Mouse (Mus musculus): ENCODE measurements at regions not wholly inside any gene's neighbourhood (a gene's known extent, or its start where the extent isn't known, plus 50 kb on each side); places are given as distances from the start of the nearest gene placed in this dataset.

- Histone ChIP-seq H3K4me3 (ENCODE audit: insufficient read depth, low read length) (no peak overlapping the region), H3K4me1 (ENCODE audit: control insufficient read depth, insufficient read depth, low read length) (no peaks in the 10 kb centered on the region), H3K27ac (ENCODE audit: insufficient read depth, low read length) (no peak overlapping the region)
- TF ChIP-seq CTCF (IDR thresholded peaks at IDR 0.05; ENCODE audit: extremely low read depth, insufficient read depth, low read length) (no peak), POLR2A (IDR thresholded peaks at IDR 0.05; ENCODE audit: extremely low read depth, insufficient read depth, low read length) (no peak)
These were observed 224.5 kb upstream of the Hnrnpa3 start for GRCm38 (mm10) chr2:75434521-75434920.

- TF ChIP-seq POLR2A (IDR thresholded peaks at IDR 0.05; ENCODE audit: extremely low read depth, insufficient read depth, low read length), result no peak
- TF ChIP-seq CTCF (IDR thresholded peaks at IDR 0.05; ENCODE audit: extremely low read depth, insufficient read depth, low read length), result no peak
- H3K4me1 ChIP-seq (ENCODE audit: control insufficient read depth, insufficient read depth, low read length), result no peaks in the 10 kb centered on the region
- H3K27ac ChIP-seq (ENCODE audit: insufficient read depth, low read length), result no peak overlapping the region
- H3K4me3 ChIP-seq (ENCODE audit: insufficient read depth, low read length), result no peak overlapping the region
These were observed 219.4 kb upstream of the Hnrnpa3 start for GRCm38 (mm10) chr2:75439522-75440230.

- Histone ChIP-seq H3K4me1 (ENCODE audit: control insufficient read depth, insufficient read depth, low read length) (no peaks in the 10 kb centered on the region), H3K27ac (ENCODE audit: insufficient read depth, low read length) (no peak overlapping the region), H3K4me3 (ENCODE audit: insufficient read depth, low read length) (no peak overlapping the region)
- no peak for TF ChIP-seq POLR2A (IDR thresholded peaks at IDR 0.05; ENCODE audit: extremely low read depth, insufficient read depth, low read length)
- TF ChIP-seq CTCF (IDR thresholded peaks at IDR 0.05; ENCODE audit: extremely low read depth, insufficient read depth, low read length), result no peak
These were observed 216.4 kb upstream of the Hnrnpa3 start for GRCm38 (mm10) chr2:75442632-75443031.

- no peak overlapping the region for H3K4me3 ChIP-seq (ENCODE audit: insufficient read depth, low read length)
- no peaks in the 10 kb centered on the region for H3K4me1 ChIP-seq (ENCODE audit: control insufficient read depth, insufficient read depth, low read length)
These were observed 213.9 kb upstream of the Hnrnpa3 start for GRCm38 (mm10) chr2:75445189-75445588.

GRCm38 (mm10) chr2:75446996-75447715, 211.9 kb upstream of the Hnrnpa3 start:
- Histone ChIP-seq H3K4me1 (ENCODE audit: control insufficient read depth, insufficient read depth, low read length) (no peaks in the 10 kb centered on the region), H3K4me3 (ENCODE audit: insufficient read depth, low read length) (no peak overlapping the region), H3K27ac (ENCODE audit: insufficient read depth, low read length) (no peak overlapping the region)
- TF ChIP-seq CTCF (IDR thresholded peaks at IDR 0.05; ENCODE audit: extremely low read depth, insufficient read depth, low read length), result no peak
- TF ChIP-seq POLR2A (IDR thresholded peaks at IDR 0.05; ENCODE audit: extremely low read depth, insufficient read depth, low read length), result no peak

More at GRCm38 (mm10) chr2:75445189-75445588, 213.9 kb upstream of the Hnrnpa3 start:
- TF ChIP-seq POLR2A (IDR thresholded peaks at IDR 0.05; ENCODE audit: extremely low read depth, insufficient read depth, low read length), result no peak
- no peak for TF ChIP-seq CTCF (IDR thresholded peaks at IDR 0.05; ENCODE audit: extremely low read depth, insufficient read depth, low read length)
- H3K27ac ChIP-seq (ENCODE audit: insufficient read depth, low read length), result no peak overlapping the region

GRCm38 (mm10) chr2:75448221-75448620, 210.8 kb upstream of the Hnrnpa3 start:
- no peak overlapping the region for H3K4me3 ChIP-seq (ENCODE audit: insufficient read depth, low read length)
- no peak overlapping the region for H3K27ac ChIP-seq (ENCODE audit: insufficient read depth, low read length)
- no peak for TF ChIP-seq CTCF (IDR thresholded peaks at IDR 0.05; ENCODE audit: extremely low read depth, insufficient read depth, low read length)
- no peak for TF ChIP-seq POLR2A (IDR thresholded peaks at IDR 0.05; ENCODE audit: extremely low read depth, insufficient read depth, low read length)

GRCm38 (mm10) chr2:75451846-75452267, 207.2 kb upstream of the Hnrnpa3 start:
- H3K4me1 ChIP-seq (ENCODE audit: control insufficient read depth, insufficient read depth, low read length), result no peaks in the 10 kb centered on the region
- no peak overlapping the region for H3K27ac ChIP-seq (ENCODE audit: insufficient read depth, low read length)
- no peak overlapping the region for H3K4me3 ChIP-seq (ENCODE audit: insufficient read depth, low read length)
- no peak for TF ChIP-seq POLR2A (IDR thresholded peaks at IDR 0.05; ENCODE audit: extremely low read depth, insufficient read depth, low read length)
- no peak for TF ChIP-seq CTCF (IDR thresholded peaks at IDR 0.05; ENCODE audit: extremely low read depth, insufficient read depth, low read length)

More at GRCm38 (mm10) chr2:75448221-75448620, 210.8 kb upstream of the Hnrnpa3 start:
- H3K4me1 ChIP-seq (ENCODE audit: control insufficient read depth, insufficient read depth, low read length), result no peaks in the 10 kb centered on the region

GRCm38 (mm10) chr2:75452274-75453148, 206.6 kb upstream of the Hnrnpa3 start:
- H3K4me3 ChIP-seq (ENCODE audit: insufficient read depth, low read length), result no peak overlapping the region

GRCm38 (mm10) chr2:75455481-75455880, 203.6 kb upstream of the Hnrnpa3 start:
- TF ChIP-seq POLR2A (IDR thresholded peaks at IDR 0.05; ENCODE audit: extremely low read depth, insufficient read depth, low read length), result no peak
- TF ChIP-seq CTCF (IDR thresholded peaks at IDR 0.05; ENCODE audit: extremely low read depth, insufficient read depth, low read length), result no peak
- H3K4me1 ChIP-seq (ENCODE audit: control insufficient read depth, insufficient read depth, low read length), result no peaks in the 10 kb centered on the region

More at GRCm38 (mm10) chr2:75452274-75453148, 206.6 kb upstream of the Hnrnpa3 start:
- Histone ChIP-seq H3K4me1 (ENCODE audit: control insufficient read depth, insufficient read depth, low read length) (no peaks in the 10 kb centered on the region), H3K27ac (ENCODE audit: insufficient read depth, low read length) (no peak overlapping the region)
- no peak for TF ChIP-seq CTCF (IDR thresholded peaks at IDR 0.05; ENCODE audit: extremely low read depth, insufficient read depth, low read length)
- TF ChIP-seq POLR2A (IDR thresholded peaks at IDR 0.05; ENCODE audit: extremely low read depth, insufficient read depth, low read length), result no peak

More at GRCm38 (mm10) chr2:75455481-75455880, 203.6 kb upstream of the Hnrnpa3 start:
- Histone ChIP-seq H3K27ac (ENCODE audit: insufficient read depth, low read length) (no peak overlapping the region), H3K4me3 (ENCODE audit: insufficient read depth, low read length) (no peak overlapping the region)
